Comparison of ENCODE assay signal across 22 mouse cellular contexts in genomic region chr12:83880913-83881312, GRCm38 (mm10). TPM values are rescaled to one million over a fixed set of nuclear protein-coding genes. Genes with fewer than 3 reads are reported as not detected.
A peak's percentile ranks its signal among the peaks of the same experiment; 100 is the strongest.
DNase-seq lines count a peak whose midpoint lies in the region; ATAC-seq and TF ChIP-seq lines count a peak whose summit lies in the region.
"Had no signal": no experiment of that assay in that cellular context is flagged by ENCODE, and none has a peak within 500 bp of the region (broad histone marks: within the 10 kb centered on the region; RNA-seq: fewer than 3 reads in every experiment).

No protein-coding gene starts in this region.

- H3K9ac ChIP-seq in embryonic facial prominence, embryonic 13.5 days: no peak overlapping the region
- H3K9ac ChIP-seq in lung, embryonic 14.5 days: no peak overlapping the region
- H3K9ac ChIP-seq in embryonic facial prominence, embryonic 14.5 days (ENCODE audit: low read depth, low read length): no peak overlapping the region
- H3K9ac ChIP-seq: embryonic facial prominence, embryonic 15.5 days; forebrain, embryonic 12.5 days; forebrain, postnatal 0 days; hindbrain, embryonic 12.5 days; hindbrain, embryonic 15.5 days had no signal

- H3K9me3 ChIP-seq in embryonic facial prominence, embryonic 13.5 days: no peaks in the 10 kb centered on the region
- no peaks in the 10 kb centered on the region for H3K9me3 ChIP-seq in embryonic facial prominence, embryonic 10.5 days
- H3K9me3 ChIP-seq in lung, embryonic 14.5 days (ENCODE audit: low read depth, low read length): no peaks in the 10 kb centered on the region
- H3K9me3 ChIP-seq in embryonic facial prominence, embryonic 14.5 days (ENCODE audit: control insufficient read depth, low read length): no peaks in the 10 kb centered on the region
- H3K9me3 ChIP-seq: embryonic facial prominence, embryonic 15.5 days; forebrain, embryonic 12.5 days; hindbrain, embryonic 12.5 days; hindbrain, embryonic 15.5 days had no signal

- no peak for DNase-seq in embryonic facial prominence, embryonic 10.5 days (ENCODE audit: low spot score)
- peak; percentile 25 for DNase-seq in lung, embryonic 14.5 days
- DNase-seq in lung, postnatal 10 days: no peak
- no peak for DNase-seq in embryonic facial prominence, embryonic 14.5 days (ENCODE audit: low spot score)
- no peak for DNase-seq in left cerebral cortex, adult 11 months (ENCODE audit: low spot score)
- no peak for DNase-seq in liver
- DNase-seq: adrenal gland, adult 2 months; adrenal gland, postnatal 14 days; B cell, adult 2 months; cerebellum, adult 11-12 months; cerebellum, adult 8-10 months; cerebellum, postnatal 14 days; forebrain, postnatal 0 days; gastrocnemius, adult 2 months; gastrocnemius, postnatal 14 days had no signal

- peaks cover 13% of the 10 kb centered on the region for H3K36me3 ChIP-seq in embryonic facial prominence, embryonic 13.5 days
- peaks cover 40% of the 10 kb centered on the region for H3K36me3 ChIP-seq in embryonic facial prominence, embryonic 10.5 days (replicated peaks)
- no peaks in the 10 kb centered on the region for H3K36me3 ChIP-seq in lung, embryonic 14.5 days (ENCODE audit: insufficient read depth)
- peaks cover 11% of the 10 kb centered on the region; the same call in 1 of the 2 replicates for H3K36me3 ChIP-seq in embryonic facial prominence, embryonic 14.5 days (ENCODE audit: control insufficient read depth, insufficient read depth, low read length)
- H3K36me3 ChIP-seq: embryonic facial prominence, embryonic 15.5 days; hindbrain, embryonic 15.5 days had no signal

- H3K27me3 ChIP-seq in embryonic facial prominence, embryonic 13.5 days: no peaks in the 10 kb centered on the region
- no peaks in the 10 kb centered on the region for H3K27me3 ChIP-seq in embryonic facial prominence, embryonic 10.5 days (replicated peaks; ENCODE audit: low read depth, poor library complexity, severe bottlenecking)
- H3K27me3 ChIP-seq in lung, embryonic 14.5 days (ENCODE audit: insufficient read depth, low read length): no peaks in the 10 kb centered on the region
- H3K27me3 ChIP-seq in embryonic facial prominence, embryonic 14.5 days (replicated peaks; ENCODE audit: control insufficient read depth, insufficient read depth, low read length): no peaks in the 10 kb centered on the region
- H3K27me3 ChIP-seq: embryonic facial prominence, embryonic 15.5 days; forebrain, embryonic 12.5 days; hindbrain, embryonic 12.5 days; hindbrain, embryonic 15.5 days had no signal

- WGBS in embryonic facial prominence, embryonic 13.5 days: 43% methylated on average over 2 of the region's 2 CpGs
- WGBS in embryonic facial prominence, embryonic 10.5 days: 82% methylated on average over 2 of the region's 2 CpGs
- WGBS in lung, embryonic 14.5 days: 55% methylated on average over 2 of the region's 2 CpGs
- 51% methylated on average over 2 of the region's 2 CpGs for WGBS in embryonic facial prominence, embryonic 14.5 days

- TF ChIP-seq CTCF in lung, embryonic 14.5 days (IDR thresholded peaks at IDR 0.05; ENCODE audit: low read depth): no peak

- ATAC-seq in embryonic facial prominence, embryonic 13.5 days (ENCODE audit: insufficient number of reproducible peaks, insufficient read depth, low FRiP score, low TSS enrichment, low read depth): no peak
- no peak for ATAC-seq in lung, embryonic 14.5 days (ENCODE audit: insufficient read depth)
- ATAC-seq in embryonic facial prominence, embryonic 14.5 days (ENCODE audit: low read depth): no peak
- ATAC-seq: forebrain, postnatal 0 days; intestine, postnatal 0 days had no signal

- H3K4me1 ChIP-seq in embryonic facial prominence, embryonic 13.5 days: 0 out of 2 replicates have a peak, but pooled peaks cover 7% of the 10 kb centered on the region
- no peaks in the 10 kb centered on the region for H3K4me1 ChIP-seq in embryonic facial prominence, embryonic 10.5 days
- no peaks in the 10 kb centered on the region for H3K4me1 ChIP-seq in lung, embryonic 14.5 days (ENCODE audit: insufficient read depth)
- H3K4me1 ChIP-seq in embryonic facial prominence, embryonic 14.5 days (ENCODE audit: control insufficient read depth, insufficient read depth, low read length): no peaks in the 10 kb centered on the region
- H3K4me1 ChIP-seq: forebrain, embryonic 12.5 days; hindbrain, embryonic 12.5 days; hindbrain, embryonic 15.5 days had no signal

- H3K4me2 ChIP-seq in embryonic facial prominence, embryonic 13.5 days: no peak overlapping the region
- H3K4me2 ChIP-seq in lung, embryonic 14.5 days: no peak overlapping the region
- no peak overlapping the region for H3K4me2 ChIP-seq in embryonic facial prominence, embryonic 14.5 days (ENCODE audit: low read depth, low read length)
- H3K4me2 ChIP-seq: embryonic facial prominence, embryonic 15.5 days; forebrain, embryonic 12.5 days; heart, embryonic 11.5 days; hindbrain, embryonic 12.5 days; hindbrain, embryonic 15.5 days had no signal

- no peak overlapping the region for H3K4me3 ChIP-seq in embryonic facial prominence, embryonic 13.5 days
- H3K4me3 ChIP-seq in embryonic facial prominence, embryonic 10.5 days: no peak overlapping the region
- no peak overlapping the region for H3K4me3 ChIP-seq in lung, embryonic 14.5 days (ENCODE audit: low read depth, low read length)
- no peak overlapping the region for H3K4me3 ChIP-seq in embryonic facial prominence, embryonic 14.5 days (ENCODE audit: low read depth, low read length)
- H3K4me3 ChIP-seq: embryonic facial prominence, embryonic 15.5 days; forebrain, embryonic 12.5 days; gastrocnemius, adult 2 months; hindbrain, embryonic 12.5 days; hindbrain, embryonic 15.5 days had no signal

- H3K27ac ChIP-seq in embryonic facial prominence, embryonic 13.5 days: 0 out of 2 replicates have a peak overlapping the region, but pooled peaks have one; percentile 39
- H3K27ac ChIP-seq in embryonic facial prominence, embryonic 10.5 days (replicated peaks): no peak overlapping the region
- no peak overlapping the region for H3K27ac ChIP-seq in lung, embryonic 14.5 days (ENCODE audit: low read depth)
- 0 out of 2 replicates have a peak overlapping the region, but pooled peaks have one; percentile 1 for H3K27ac ChIP-seq in embryonic facial prominence, embryonic 14.5 days (replicated peaks; ENCODE audit: low read depth, low read length)
- H3K27ac ChIP-seq: forebrain, embryonic 12.5 days; gastrocnemius, adult 2 months; hindbrain, embryonic 12.5 days; hindbrain, embryonic 15.5 days had no signal

RNA-seq across cellular contexts. Expression of gene Numb, which starts 40.8 kb away (rescaled TPM):
- polyA plus RNA-seq in embryonic facial prominence, embryonic 13.5 days (2015; fragmentation: Nextera tagmentation; extraction: Ambion mirVana): 33.1 and 34.9 TPM in 2 replicates
- 39.3 and 41.9 TPM in 2 replicates for polyA plus RNA-seq in embryonic facial prominence, embryonic 10.5 days (2016; fragmentation: Nextera tagmentation; extraction: Ambion mirVana)
- 36.0 and 38.3 TPM in 2 replicates for polyA plus RNA-seq in lung, embryonic 14.5 days (2014; fragmentation: Nextera tagmentation; extraction: Ambion mirVana)
- 29.9 and 33.1 TPM in 2 replicates for polyA plus RNA-seq in embryonic facial prominence, embryonic 14.5 days (2014; fragmentation: Nextera tagmentation; extraction: Ambion mirVana)

Comparison
In these comparisons a context has a peak if more than half of its experiments do, and no peak if none do; other contexts are left out.
1. H3K27ac ChIP-seq: peak in embryonic facial prominence, embryonic 13.5 days (single experiment) and embryonic facial prominence, embryonic 14.5 days (single experiment); none in embryonic facial prominence, embryonic 10.5 days (single experiment) and lung, embryonic 14.5 days (single experiment).